8 mouse cellular contexts compared by ENCODE assay signal in genomic region chr1:195130479-195130878, GRCm38 (mm10). TPM values are rescaled to one million over a fixed set of nuclear protein-coding genes. Genes with fewer than 3 reads are reported as not detected.
DNase-seq lines count a peak whose midpoint lies in the region; ATAC-seq lines count a peak whose summit lies in the region.

No protein-coding gene starts in this region.

- no peak for DNase-seq in lung, postnatal 36 days
- DNase-seq in ovary, postnatal 14 days (ENCODE audit: low spot score): no peak
- DNase-seq in left cerebral cortex, postnatal 4 days: no peak
- DNase-seq in thymus, postnatal 25 days: no peak

- no peaks in the 10 kb centered on the region for H3K9me3 ChIP-seq in lung, embryonic 16.5 days (ENCODE audit: control insufficient read depth, low read length)
- H3K9me3 ChIP-seq in limb, embryonic 15.5 days: no peaks in the 10 kb centered on the region
- H3K9me3 ChIP-seq in stomach, embryonic 14.5 days (ENCODE audit: control insufficient read depth, low read depth, low read length): no peaks in the 10 kb centered on the region

- peaks cover 7% of the 10 kb centered on the region for H3K4me1 ChIP-seq in lung, embryonic 16.5 days (replicated peaks; ENCODE audit: control insufficient read depth, insufficient read depth, low read length)
- H3K4me1 ChIP-seq in limb, embryonic 15.5 days: no peaks in the 10 kb centered on the region
- H3K4me1 ChIP-seq in stomach, embryonic 14.5 days (ENCODE audit: control insufficient read depth, insufficient read depth, low read length): no peaks in the 10 kb centered on the region

- H3K36me3 ChIP-seq in lung, embryonic 16.5 days (ENCODE audit: control insufficient read depth, insufficient read depth, low read length): peaks cover 12% of the 10 kb centered on the region
- peaks cover 10% of the 10 kb centered on the region; the same call in 1 of the 2 replicates for H3K36me3 ChIP-seq in limb, embryonic 15.5 days
- peaks cover 4% of the 10 kb centered on the region for H3K36me3 ChIP-seq in stomach, embryonic 14.5 days (ENCODE audit: control insufficient read depth, insufficient read depth, low read length)

- peak overlapping the region; percentile 92 for H3K9ac ChIP-seq in lung, embryonic 16.5 days (ENCODE audit: low read length)
- peak overlapping the region; percentile 61 for H3K9ac ChIP-seq in limb, embryonic 15.5 days
- H3K9ac ChIP-seq in stomach, embryonic 14.5 days (replicated peaks; ENCODE audit: low read depth, low read length): peak overlapping the region; percentile 88; the same call in 1 of the 2 replicates

- no peaks in the 10 kb centered on the region for H3K27me3 ChIP-seq in lung, embryonic 16.5 days (ENCODE audit: control insufficient read depth, insufficient read depth, low read depth, low read length)
- no peaks in the 10 kb centered on the region for H3K27me3 ChIP-seq in limb, embryonic 15.5 days
- H3K27me3 ChIP-seq in stomach, embryonic 14.5 days (ENCODE audit: control insufficient read depth, insufficient read depth, low read length): no peaks in the 10 kb centered on the region

- peak overlapping the region; percentile 99 for H3K27ac ChIP-seq in lung, embryonic 16.5 days (ENCODE audit: low read length)
- peak overlapping the region; percentile 97 for H3K27ac ChIP-seq in limb, embryonic 15.5 days
- peak overlapping the region; percentile 98; the same call in 1 of the 2 replicates for H3K27ac ChIP-seq in stomach, embryonic 14.5 days (ENCODE audit: low read length)

- intact Hi-C loops in left cerebral cortex, postnatal 4 days (cut with DNase I): no loop called here

- H3K4me3 ChIP-seq in lung, embryonic 16.5 days (ENCODE audit: low read length): peak overlapping the region; percentile 76
- peak overlapping the region; percentile 62 for H3K4me3 ChIP-seq in limb, embryonic 15.5 days
- peak overlapping the region; percentile 60 for H3K4me3 ChIP-seq in stomach, embryonic 14.5 days (ENCODE audit: low read depth, low read length)

- 5% methylated on average over 2 of the region's 2 CpGs for WGBS in lung, embryonic 16.5 days
- 9% methylated on average over 2 of the region's 2 CpGs for WGBS in limb, embryonic 15.5 days
- 21% methylated on average over 2 of the region's 2 CpGs for WGBS in stomach, embryonic 14.5 days

- ATAC-seq in lung, embryonic 16.5 days (ENCODE audit: low read depth): no peak
- ATAC-seq in erythroid progenitor cell, adult 5-6 weeks (replicated peaks; ENCODE audit: low FRiP score, poor library complexity, severe bottlenecking): 0 out of 2 replicates have a peak, but pooled peaks have one; percentile 22
- ATAC-seq in limb, embryonic 15.5 days (ENCODE audit: insufficient number of reproducible peaks, low FRiP score, low TSS enrichment, low read depth): no peak
- no peak for ATAC-seq in stomach, embryonic 14.5 days (ENCODE audit: insufficient number of reproducible peaks, insufficient read depth, low FRiP score, low read depth)

- H3K4me2 ChIP-seq in lung, embryonic 16.5 days (ENCODE audit: low read depth, low read length): peak overlapping the region; percentile 72
- H3K4me2 ChIP-seq in limb, embryonic 15.5 days: peak overlapping the region; percentile 48
- H3K4me2 ChIP-seq in stomach, embryonic 14.5 days (replicated peaks; ENCODE audit: low read depth, low read length): peak overlapping the region; percentile 65

RNA-seq across cellular contexts. Expression of gene Cr1l, which starts 0.9 kb away (rescaled TPM):
- 71.5 and 81.4 TPM in 2 replicates for polyA plus RNA-seq in lung, embryonic 16.5 days (2015; fragmentation: Nextera tagmentation; extraction: Ambion mirVana)
- total RNA-seq in erythroid progenitor cell, adult 5-6 weeks (2015; ENCODE audit: low replicate concordance): 120 and 177 TPM in 2 replicates
- total RNA-seq in erythroid progenitor cell, adult 5-6 weeks (2017; ENCODE audit: low replicate concordance): 96.5 and 165 TPM in 2 replicates
- 69.6 and 71.0 TPM in 2 replicates for polyA plus RNA-seq in limb, embryonic 15.5 days (2015; fragmentation: Nextera tagmentation; extraction: Ambion mirVana)
- 71.6 and 78.2 TPM in 2 replicates for polyA plus RNA-seq in stomach, embryonic 14.5 days (2014; fragmentation: Nextera tagmentation; extraction: Ambion mirVana)
- 10 to 100 TPM; 43.3 to 50.4 TPM for total RNA-seq in left cerebral cortex, postnatal 4 days (2021)

RNA-seq across cellular contexts. Expression of gene Cd46, which starts 38.4 kb away (rescaled TPM):
- 0.87 and 1.5 TPM in 2 replicates for polyA plus RNA-seq in lung, embryonic 16.5 days (2015; fragmentation: Nextera tagmentation; extraction: Ambion mirVana)
- 12.3 and 33.1 TPM in 2 replicates for total RNA-seq in erythroid progenitor cell, adult 5-6 weeks (2015; ENCODE audit: low replicate concordance)
- total RNA-seq in erythroid progenitor cell, adult 5-6 weeks (2017; ENCODE audit: low replicate concordance): 5.9 and 13.7 TPM in 2 replicates
- 0.51 and 0.88 TPM in 2 replicates for polyA plus RNA-seq in limb, embryonic 15.5 days (2015; fragmentation: Nextera tagmentation; extraction: Ambion mirVana)
- 1.9 and 2.2 TPM in 2 replicates for polyA plus RNA-seq in stomach, embryonic 14.5 days (2014; fragmentation: Nextera tagmentation; extraction: Ambion mirVana)
- 1 to 10 TPM; 6.7 to 9.0 TPM for total RNA-seq in left cerebral cortex, postnatal 4 days (2021)

RNA-seq across cellular contexts. Expression of gene Cr2, which starts 46.0 kb away (rescaled TPM):
- 0.23 and 0.28 TPM in 2 replicates for polyA plus RNA-seq in lung, embryonic 16.5 days (2015; fragmentation: Nextera tagmentation; extraction: Ambion mirVana)
- total RNA-seq in erythroid progenitor cell, adult 5-6 weeks (2015; ENCODE audit: low replicate concordance): 13.0 TPM in 1 of 2 replicates, not detected in the other
- 1.2 TPM in 1 of 2 replicates, not detected in the other for total RNA-seq in erythroid progenitor cell, adult 5-6 weeks (2017; ENCODE audit: low replicate concordance)
- 0.05 and 0.15 TPM in 2 replicates for polyA plus RNA-seq in limb, embryonic 15.5 days (2015; fragmentation: Nextera tagmentation; extraction: Ambion mirVana)
- 0.07 and 0.91 TPM in 2 replicates for polyA plus RNA-seq in stomach, embryonic 14.5 days (2014; fragmentation: Nextera tagmentation; extraction: Ambion mirVana)
- 1 to 10 TPM; 3.6 to 4.2 TPM for total RNA-seq in left cerebral cortex, postnatal 4 days (2021)
